Mouse (Mus musculus): ENCODE results near the gene Pitpnb. TPM values are rescaled to one million over a fixed set of nuclear protein-coding genes. Genes with fewer than 3 reads are reported as not detected.

Gene Pitpnb
- total and polyA plus RNA-seq, 2 experiments from 2014 or later, result 9.4 to 78.9 TPM

DNA sequence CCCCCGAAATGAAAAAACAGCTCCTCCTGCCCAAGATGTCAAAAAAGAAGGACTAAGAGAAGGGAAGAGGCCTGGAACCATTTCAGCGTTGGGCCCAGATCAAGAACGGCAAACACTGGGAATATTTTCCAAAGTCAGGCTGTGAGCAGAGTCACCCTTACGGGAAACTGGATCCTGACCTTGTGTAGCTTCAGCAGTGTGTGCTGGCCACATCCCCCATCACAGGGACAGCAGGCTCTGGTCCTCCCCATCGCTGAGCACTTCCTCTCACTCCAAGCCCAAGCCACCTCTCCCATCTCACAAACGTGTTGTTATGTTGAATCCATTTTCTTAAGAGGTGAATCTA lies 72.1 kb downstream of the Pitpnb start:
- Histone ChIP-seq H3K4me2 (ENCODE audit: low read depth, low read length, poor library complexity, severe bottlenecking) (no peak overlapping the region), H3K9ac (replicated peaks; ENCODE audit: low read length, poor library complexity, severe bottlenecking) (no peak overlapping the region), H3K27me3 (ENCODE audit: insufficient read depth, low read length) (no peaks in the 10 kb centered on the region), H3K4me3 (ENCODE audit: low read depth, low read length) (no peak overlapping the region), H3K4me1 (ENCODE audit: insufficient read depth, low read length) (no peaks in the 10 kb centered on the region), H3K9me3 (ENCODE audit: low read length) (no peaks in the 10 kb centered on the region), H3K36me3 (ENCODE audit: insufficient read depth, low read length) (no peaks in the 10 kb centered on the region), H3K27ac (ENCODE audit: low read depth, low read length) (no peak overlapping the region)
- DNase-seq (ENCODE audit: low spot score) (no peak), ATAC-seq (ENCODE audit: low FRiP score) (no peak)
- WGBS, result 90% methylated on average over 5 of the region's 6 CpGs
- no peak for TF ChIP-seq CTCF (IDR thresholded peaks at IDR 0.05)

- Histone ChIP-seq H3K9me3 (ENCODE audit: low read length) (no peaks in the 10 kb centered on the region), H3K36me3 (ENCODE audit: insufficient read depth, low read length) (no peaks in the 10 kb centered on the region), H3K27me3 (ENCODE audit: insufficient read depth, low read length) (0 out of 2 replicates have a peak, but pooled peaks cover 4% of the 10 kb centered on the region), H3K9ac (replicated peaks; ENCODE audit: low read length, poor library complexity, severe bottlenecking) (no peak overlapping the region), H3K27ac (ENCODE audit: low read depth, low read length) (no peak overlapping the region), H3K4me2 (ENCODE audit: low read depth, low read length, poor library complexity, severe bottlenecking) (no peak overlapping the region), H3K4me1 (ENCODE audit: insufficient read depth, low read length) (peaks cover 6% of the 10 kb centered on the region; the same call in 1 of the 2 replicates), H3K4me3 (ENCODE audit: low read depth, low read length) (no peak overlapping the region)
- DNase-seq (ENCODE audit: low spot score) (no peak), ATAC-seq (ENCODE audit: low FRiP score) (no peak)
- WGBS, result 88% methylated on average over 6 of the region's 6 CpGs
- no peak for TF ChIP-seq CTCF (IDR thresholded peaks at IDR 0.05)
These were observed 74.2 kb downstream of the Pitpnb start for GRCm38 (mm10) chr5:111404721-111405120.

DNA sequence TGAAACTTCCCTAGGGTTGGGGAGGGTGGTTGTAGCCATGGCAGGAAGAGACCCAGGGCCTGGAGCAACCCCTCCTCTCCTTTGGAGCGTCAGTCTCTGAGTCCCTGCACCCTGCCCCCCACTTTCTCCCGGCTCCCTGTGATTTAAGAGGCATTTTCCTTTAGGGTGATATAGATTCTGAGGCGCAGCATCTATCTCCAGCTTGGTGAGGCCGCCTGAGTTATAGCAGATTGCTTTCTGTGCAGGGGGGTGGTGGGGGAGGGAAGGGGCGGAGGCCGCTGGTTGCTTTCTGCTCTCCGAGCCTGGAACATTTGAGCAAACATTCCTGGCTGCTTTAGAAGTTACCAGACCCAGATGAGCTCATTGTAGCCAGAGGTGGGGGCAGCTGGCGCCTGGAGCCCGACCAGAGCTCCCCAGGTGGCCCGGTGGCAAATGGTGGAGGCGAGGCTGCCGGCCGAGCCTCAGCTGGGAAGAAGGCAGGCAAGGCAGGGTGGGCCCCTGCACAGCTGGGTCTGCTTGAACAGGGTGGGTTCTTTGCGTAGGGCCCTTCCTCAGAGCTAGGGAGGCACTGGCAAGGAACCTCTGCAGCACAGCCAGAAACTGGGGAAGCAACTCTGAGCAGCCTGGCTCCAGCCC lies 78.0 kb downstream of the Pitpnb start:
- DNase-seq (ENCODE audit: low spot score), result no peak
- no peaks in the 10 kb centered on the region for H3K9me3 ChIP-seq (ENCODE audit: low read length)
- no peaks in the 10 kb centered on the region for H3K36me3 ChIP-seq (ENCODE audit: insufficient read depth, low read length)
- H3K9ac ChIP-seq (replicated peaks; ENCODE audit: low read length, poor library complexity, severe bottlenecking), result peak overlapping the region; percentile 36; the same call in 1 of the 2 replicates
- H3K4me2 ChIP-seq (ENCODE audit: low read depth, low read length, poor library complexity, severe bottlenecking), result no peak overlapping the region
- 0 out of 2 replicates have a peak, but pooled peaks cover 4% of the 10 kb centered on the region for H3K27me3 ChIP-seq (ENCODE audit: insufficient read depth, low read length)
- H3K4me3 ChIP-seq (ENCODE audit: low read depth, low read length), result no peak overlapping the region
- ATAC-seq (ENCODE audit: low FRiP score), result peak; percentile 41; the same call in 1 of the 2 replicates
- WGBS, result 27% methylated on average over 13 of the region's 14 CpGs
- H3K27ac ChIP-seq (ENCODE audit: low read depth, low read length), result no peak overlapping the region
- H3K4me1 ChIP-seq (ENCODE audit: insufficient read depth, low read length), result peaks cover 6% of the 10 kb centered on the region; the same call in 1 of the 2 replicates
- TF ChIP-seq CTCF (IDR thresholded peaks at IDR 0.05), result no peak

GRCm38 (mm10) chr5:111409412-111410044 lies 79.0 kb downstream of the Pitpnb start:
- H3K36me3 ChIP-seq (ENCODE audit: insufficient read depth, low read length), result no peaks in the 10 kb centered on the region
- ATAC-seq (ENCODE audit: low FRiP score), result no peak
- TF ChIP-seq CTCF (IDR thresholded peaks at IDR 0.05), result peak; percentile 61
- no peak overlapping the region for H3K27ac ChIP-seq (ENCODE audit: low read depth, low read length)
- 45% methylated on average over 1 of the region's 1 CpGs for WGBS
- H3K9me3 ChIP-seq (ENCODE audit: low read length), result no peaks in the 10 kb centered on the region
- no peak overlapping the region for H3K4me2 ChIP-seq (ENCODE audit: low read depth, low read length, poor library complexity, severe bottlenecking)
- H3K9ac ChIP-seq (replicated peaks; ENCODE audit: low read length, poor library complexity, severe bottlenecking), result no peak overlapping the region
- H3K4me3 ChIP-seq (ENCODE audit: low read depth, low read length), result no peak overlapping the region
- peaks cover 6% of the 10 kb centered on the region; the same call in 1 of the 2 replicates for H3K4me1 ChIP-seq (ENCODE audit: insufficient read depth, low read length)
- DNase-seq (ENCODE audit: low spot score), result no peak
- 0 out of 2 replicates have a peak, but pooled peaks cover 4% of the 10 kb centered on the region for H3K27me3 ChIP-seq (ENCODE audit: insufficient read depth, low read length)

GRCm38 (mm10) chr5:111410665-111411064 lies 80.1 kb downstream of the Pitpnb start:
- no peak for TF ChIP-seq CTCF (IDR thresholded peaks at IDR 0.05)
- no peak for ATAC-seq (ENCODE audit: low FRiP score)

GRCm38 (mm10) chr5:111414192-111414591 lies 83.6 kb downstream of the Pitpnb start:
- Histone ChIP-seq H3K9ac (replicated peaks; ENCODE audit: low read length, poor library complexity, severe bottlenecking) (no peak overlapping the region), H3K27ac (ENCODE audit: low read depth, low read length) (no peak overlapping the region), H3K9me3 (ENCODE audit: low read length) (no peaks in the 10 kb centered on the region), H3K36me3 (ENCODE audit: insufficient read depth, low read length) (no peaks in the 10 kb centered on the region), H3K4me3 (ENCODE audit: low read depth, low read length) (no peak overlapping the region), H3K4me1 (ENCODE audit: insufficient read depth, low read length) (0 out of 2 replicates have a peak, but pooled peaks cover 5% of the 10 kb centered on the region), H3K27me3 (ENCODE audit: insufficient read depth, low read length) (0 out of 2 replicates have a peak, but pooled peaks cover 3% of the 10 kb centered on the region), H3K4me2 (ENCODE audit: low read depth, low read length, poor library complexity, severe bottlenecking) (peak overlapping the region; percentile 92)
- WGBS, result 0% methylated on average over 5 of the region's 5 CpGs
- peak; percentile 87 for TF ChIP-seq CTCF (IDR thresholded peaks at IDR 0.05)
- peak; percentile 93 for DNase-seq (ENCODE audit: low spot score)
- ATAC-seq (ENCODE audit: low FRiP score), result 0 out of 2 replicates have a peak, but pooled peaks have one; percentile 25

More at GRCm38 (mm10) chr5:111410665-111411064, 80.1 kb downstream of the Pitpnb start:
- Histone ChIP-seq H3K4me2 (ENCODE audit: low read depth, low read length, poor library complexity, severe bottlenecking) (no peak overlapping the region), H3K27me3 (ENCODE audit: insufficient read depth, low read length) (0 out of 2 replicates have a peak, but pooled peaks cover 4% of the 10 kb centered on the region), H3K27ac (ENCODE audit: low read depth, low read length) (no peak overlapping the region), H3K9me3 (ENCODE audit: low read length) (no peaks in the 10 kb centered on the region), H3K9ac (replicated peaks; ENCODE audit: low read length, poor library complexity, severe bottlenecking) (no peak overlapping the region), H3K4me3 (ENCODE audit: low read depth, low read length) (no peak overlapping the region), H3K36me3 (ENCODE audit: insufficient read depth, low read length) (no peaks in the 10 kb centered on the region), H3K4me1 (ENCODE audit: insufficient read depth, low read length) (peaks cover 11% of the 10 kb centered on the region; the same call in 1 of the 2 replicates)
- DNase-seq (ENCODE audit: low spot score), result no peak
- WGBS, result 73% methylated on average over 3 of the region's 3 CpGs
